Mouse (Mus musculus) lung, postnatal 0 days (tissue): ENCODE measurements at regions not wholly inside any gene's neighbourhood (a gene's known extent, or its start where the extent isn't known, plus 50 kb on each side); places are given as distances from the start of the nearest gene placed in this dataset.

Experiments
- ATAC-seq: fragments of 200-750 bp; cut with Nextera tagmentation; 2 replicates; pipeline ENCODE4 v1.8.0; 2017; ENCODE audit warnings: moderate library complexity
- DNase-seq: peaks from one replicate; pipeline ENCODE4 v3.0.0-alpha.2; 2016; ENCODE audit warnings: low spot score
- H3K27ac ChIP-seq: fragments of 300-500 bp; sonication (generic); 2 replicates; pipeline ENCODE4 v1.5.1; 2014; ENCODE audit warnings: antibody characterized with exemption, mild to moderate bottlenecking, low read length, mixed read lengths
- H3K27me3 ChIP-seq: fragments of 300-500 bp; sonication (generic); replicated peaks from 2 replicates; pipeline ENCODE4 v1.6.1; 2014; ENCODE audit warnings: low read length, mixed read lengths; ENCODE audit not compliant: insufficient read depth
- H3K36me3 ChIP-seq: fragments of 300-500 bp; sonication (generic); 2 replicates; pipeline ENCODE4 v1.6.1; 2014; ENCODE audit warnings: low read length, mixed read lengths; ENCODE audit not compliant: insufficient read depth
- H3K4me1 ChIP-seq: fragments of 300-500 bp; sonication (generic); 2 replicates; pipeline ENCODE4 v1.6.1; 2014; ENCODE audit warnings: antibody characterized with exemption, low read depth, low read length, mixed read lengths; ENCODE audit not compliant: insufficient read depth
- H3K4me2 ChIP-seq: fragments of 300-500 bp; sonication (generic); replicated peaks from 2 replicates; pipeline ENCODE4 v1.6.1; 2014; ENCODE audit warnings: low read depth, mild to moderate bottlenecking, low read length, moderate library complexity, mixed read lengths
- H3K4me3 ChIP-seq: fragments of 300-500 bp; sonication (generic); 2 replicates; pipeline ENCODE4 v1.5.1; 2014; ENCODE audit warnings: low read depth, low read length
- H3K9ac ChIP-seq: fragments of 300-500 bp; sonication (generic); replicated peaks from 2 replicates; pipeline ENCODE4 v1.6.1; 2014; ENCODE audit warnings: low read depth, mild to moderate bottlenecking
- H3K9me3 ChIP-seq: fragments of 300-500 bp; sonication (generic); 2 replicates; pipeline ENCODE4 v1.6.1; 2016; ENCODE audit warnings: low read length, mixed read lengths
- CTCF ChIP-seq: IDR thresholded peaks from 2 replicates; pipeline ENCODE4 v1.5.1; 2016; ENCODE audit warnings: antibody characterized with exemption, mild to moderate bottlenecking
- EP300 ChIP-seq: IDR thresholded peaks from 2 replicates; pipeline ENCODE4 v1.6.1; 2016; ENCODE audit warnings: antibody characterized with exemption, mild to moderate bottlenecking, control low read depth
- WGBS: fragments of 180-500 bp; shearing (Covaris S2); extraction: QIAGEN DNeasy Blood & Tissue Kit; methylation state at CpG from one replicate; pipeline ENCODE4 v1.1.7; 2014; 5-methylcytosine and 5-hydroxymethylcytosine counted together

DNA sequence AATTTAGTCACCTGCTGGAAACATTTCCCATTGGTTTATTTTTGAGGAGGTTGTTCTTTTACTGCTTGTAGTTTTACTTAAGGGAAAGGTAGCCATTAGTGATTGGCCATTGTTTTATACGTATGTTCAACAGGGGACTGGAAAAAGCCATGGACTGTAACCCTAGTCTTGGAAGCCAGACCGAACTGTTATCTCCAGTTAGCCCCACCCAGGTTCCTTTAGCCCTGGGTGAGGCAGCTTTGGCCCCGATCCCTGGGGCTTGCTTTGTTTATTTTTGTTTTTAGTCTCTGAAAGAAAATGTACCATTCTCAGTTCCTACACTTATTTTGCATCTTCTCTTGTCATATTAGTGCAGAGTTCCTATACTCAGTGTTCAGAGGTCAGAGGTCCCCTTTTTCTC, 148.3 kb upstream of the Map3k1 start:
- no peak for TF ChIP-seq EP300
- no peak for TF ChIP-seq CTCF
- Histone ChIP-seq H3K4me2 (no peak overlapping the region), H3K4me3 (no peak overlapping the region), H3K9ac (no peak overlapping the region), H3K27me3 (no peaks in the 10 kb centered on the region), H3K9me3 (no peaks in the 10 kb centered on the region), H3K36me3 (no peaks in the 10 kb centered on the region), H3K4me1 (0 out of 2 replicates have a peak, but pooled peaks cover 2% of the 10 kb centered on the region), H3K27ac (no peak overlapping the region)
- 24% methylated on average over 3 of the region's 3 CpGs for WGBS
- ATAC-seq, result no peak
- no peak for DNase-seq

DNA sequence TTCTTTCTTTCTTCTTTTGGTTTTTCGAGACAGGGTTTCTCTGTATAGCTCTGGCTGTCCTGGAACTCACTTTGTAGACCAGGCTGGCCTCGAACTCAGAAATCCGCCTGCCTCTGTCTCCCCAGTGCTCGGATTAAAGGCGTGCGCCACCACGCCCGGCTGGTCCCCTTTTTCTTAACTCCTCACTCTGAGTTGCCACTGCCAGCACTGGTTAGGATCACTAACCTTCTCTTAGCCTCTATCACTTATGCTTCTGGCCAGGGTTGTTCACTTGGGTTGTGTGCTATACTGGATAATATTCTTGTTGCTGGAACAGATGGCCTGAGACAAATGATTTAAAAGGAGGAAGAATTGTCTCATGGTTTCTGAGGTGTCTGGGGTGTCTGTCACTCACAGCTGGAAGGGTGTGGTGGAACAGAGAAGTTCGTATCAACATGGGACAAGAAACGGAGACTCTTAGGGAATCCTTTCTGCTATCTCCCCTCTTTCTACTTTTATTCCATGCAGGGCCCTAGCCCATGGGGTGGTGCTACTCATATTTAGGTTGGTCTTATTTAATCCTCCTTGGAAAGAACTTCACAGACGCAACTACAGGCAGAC, 149.0 kb upstream of the Map3k1 start:
- DNase-seq (no peak), ATAC-seq (no peak)
- no peaks in the 10 kb centered on the region for H3K9me3 ChIP-seq
- TF ChIP-seq CTCF (no peak), EP300 (no peak)
- 0 out of 2 replicates have a peak, but pooled peaks cover 2% of the 10 kb centered on the region for H3K4me1 ChIP-seq
- WGBS, result 88% methylated on average over 11 of the region's 11 CpGs
- H3K9ac ChIP-seq, result no peak overlapping the region
- H3K4me2 ChIP-seq, result no peak overlapping the region
- H3K4me3 ChIP-seq, result no peak overlapping the region
- H3K27ac ChIP-seq, result no peak overlapping the region
- no peaks in the 10 kb centered on the region for H3K27me3 ChIP-seq
- no peaks in the 10 kb centered on the region for H3K36me3 ChIP-seq

DNA sequence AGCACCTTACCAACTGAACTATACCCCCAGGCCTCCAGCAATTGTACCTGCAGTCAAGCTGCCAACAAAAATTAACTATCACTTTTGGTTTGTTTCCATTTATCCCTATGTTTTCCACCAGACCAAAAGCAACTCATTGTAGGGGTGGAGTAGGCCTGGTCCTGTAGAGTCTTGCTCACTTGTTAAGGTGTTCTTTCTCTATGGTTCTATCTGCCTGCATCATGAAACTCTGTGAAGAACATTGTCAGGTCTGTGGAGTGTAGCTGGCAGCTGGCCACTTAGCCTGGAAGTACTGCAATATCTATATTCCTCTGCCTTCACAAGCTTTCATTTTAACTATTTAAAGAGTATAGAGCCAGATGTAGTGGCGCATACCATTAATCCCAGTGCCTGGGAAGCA, 149.6 kb upstream of the Map3k1 start:
- WGBS, result 97% methylated on average over 1 of the region's 1 CpGs
- TF ChIP-seq EP300, result no peak
- Histone ChIP-seq H3K4me1 (0 out of 2 replicates have a peak, but pooled peaks cover 2% of the 10 kb centered on the region), H3K4me3 (no peak overlapping the region), H3K4me2 (no peak overlapping the region), H3K27me3 (no peaks in the 10 kb centered on the region), H3K27ac (no peak overlapping the region), H3K9ac (no peak overlapping the region), H3K9me3 (no peaks in the 10 kb centered on the region), H3K36me3 (no peaks in the 10 kb centered on the region)
- no peak for DNase-seq
- no peak for ATAC-seq

DNA sequence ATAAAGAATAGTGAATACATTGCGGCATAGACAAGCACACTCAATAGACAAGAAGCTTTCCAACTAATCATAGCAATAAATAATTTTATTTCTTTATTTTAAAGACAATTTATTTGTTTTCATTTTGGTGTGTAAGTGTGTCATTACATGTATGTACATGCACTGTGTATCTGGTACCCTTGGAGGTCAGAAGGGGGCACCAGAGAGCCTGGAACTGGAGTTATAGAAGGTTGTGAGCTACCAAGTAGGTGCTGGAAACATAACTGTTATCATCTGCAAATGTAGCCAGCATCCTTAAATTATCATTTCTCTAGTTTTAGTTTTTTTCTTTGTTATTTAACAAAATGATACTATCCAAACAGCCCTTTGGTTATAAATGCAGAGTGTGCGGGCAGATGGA, 151.2 kb upstream of the Map3k1 start:
- no peaks in the 10 kb centered on the region for H3K27me3 ChIP-seq
- TF ChIP-seq EP300 (no peak), CTCF (no peak)
- no peaks in the 10 kb centered on the region for H3K9me3 ChIP-seq
- H3K36me3 ChIP-seq, result no peaks in the 10 kb centered on the region
- ATAC-seq, result no peak
- DNase-seq, result no peak
- no peak overlapping the region for H3K27ac ChIP-seq
- 99% methylated on average over 2 of the region's 2 CpGs for WGBS
- no peak overlapping the region for H3K4me3 ChIP-seq
- H3K9ac ChIP-seq, result no peak overlapping the region
- no peak overlapping the region for H3K4me2 ChIP-seq
- 0 out of 2 replicates have a peak, but pooled peaks cover 2% of the 10 kb centered on the region for H3K4me1 ChIP-seq

DNA sequence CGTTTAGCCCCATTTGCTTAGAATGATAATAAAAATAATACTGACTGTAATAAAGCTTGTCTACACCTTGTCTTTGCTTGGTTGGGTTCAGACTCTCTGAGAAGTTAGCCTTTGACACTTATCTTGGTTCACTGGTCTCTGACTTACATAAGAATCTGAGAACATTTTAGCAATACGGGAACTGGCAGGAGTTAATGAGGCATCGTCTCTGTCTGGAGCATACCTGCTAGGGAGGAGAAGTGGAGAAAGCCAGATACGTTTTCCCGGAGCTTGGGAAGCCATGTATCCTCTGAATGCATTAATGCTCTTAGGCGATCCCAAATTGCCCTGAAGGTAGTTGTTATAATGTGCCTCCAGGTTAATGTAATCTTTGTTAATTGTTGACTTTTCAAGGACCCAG, 152.6 kb upstream of the Map3k1 start:
- H3K4me3 ChIP-seq, result no peak overlapping the region
- H3K4me2 ChIP-seq, result no peak overlapping the region
- DNase-seq (no peak), ATAC-seq (no peak)
- no peak for TF ChIP-seq EP300
- no peak for TF ChIP-seq CTCF
- no peak overlapping the region for H3K27ac ChIP-seq
- H3K4me1 ChIP-seq, result 0 out of 2 replicates have a peak, but pooled peaks cover 2% of the 10 kb centered on the region
- no peaks in the 10 kb centered on the region for H3K27me3 ChIP-seq
- no peak overlapping the region for H3K9ac ChIP-seq
- no peaks in the 10 kb centered on the region for H3K9me3 ChIP-seq
- 69% methylated on average over 6 of the region's 6 CpGs for WGBS
- H3K36me3 ChIP-seq, result no peaks in the 10 kb centered on the region

DNA sequence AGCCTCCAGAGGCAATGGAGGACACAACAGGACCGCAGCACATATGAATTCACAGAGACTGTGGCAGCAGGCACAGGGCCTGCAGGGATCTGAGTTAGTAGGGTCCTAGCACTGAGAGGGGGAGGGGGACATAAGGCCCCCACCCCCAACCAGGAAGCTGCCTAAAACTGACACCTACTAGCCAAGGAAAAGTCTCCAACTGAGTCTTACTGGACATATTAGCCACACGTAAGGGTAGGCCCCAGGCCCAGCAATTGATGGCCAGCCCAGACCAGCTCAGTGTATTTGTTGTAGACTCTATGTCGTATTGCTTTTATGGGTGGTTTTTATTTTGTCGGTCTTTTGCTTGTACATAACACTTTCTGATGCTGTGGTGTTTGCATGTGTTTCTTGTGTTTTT, 153.4 kb upstream of the Map3k1 start:
- H3K4me2 ChIP-seq, result no peak overlapping the region
- TF ChIP-seq EP300 (no peak), CTCF (no peak)
- no peaks in the 10 kb centered on the region for H3K9me3 ChIP-seq
- H3K36me3 ChIP-seq, result no peaks in the 10 kb centered on the region
- DNase-seq, result no peak
- WGBS, result 94% methylated on average over 4 of the region's 4 CpGs
- no peak for ATAC-seq
- no peak overlapping the region for H3K9ac ChIP-seq
- H3K27me3 ChIP-seq, result no peaks in the 10 kb centered on the region
- peaks cover 1% of the 10 kb centered on the region; the same call in 1 of the 2 replicates for H3K4me1 ChIP-seq
- no peak overlapping the region for H3K4me3 ChIP-seq
- no peak overlapping the region for H3K27ac ChIP-seq

DNA sequence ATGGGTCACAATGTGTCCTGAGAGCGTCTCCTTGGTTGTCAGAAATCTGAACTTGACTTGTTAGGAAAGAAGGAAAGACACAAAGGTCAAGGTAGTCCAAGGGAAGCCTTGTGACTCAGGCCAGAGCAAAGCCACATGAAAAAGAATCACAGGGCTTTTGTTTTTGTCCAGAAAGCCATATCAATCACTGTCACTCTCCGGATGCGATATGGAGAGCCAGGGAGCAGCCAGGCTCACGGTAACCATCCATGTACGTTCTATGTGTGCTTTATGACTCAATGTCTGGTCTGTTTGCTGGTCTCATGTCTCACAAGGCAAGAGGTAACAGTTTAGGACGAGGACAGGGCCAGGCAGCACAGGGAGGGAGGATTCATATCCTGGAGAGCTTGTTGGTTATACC, 157.3 kb upstream of the Map3k1 start:
- no peak overlapping the region for H3K9ac ChIP-seq
- no peak for ATAC-seq
- no peaks in the 10 kb centered on the region for H3K36me3 ChIP-seq
- H3K27me3 ChIP-seq, result no peaks in the 10 kb centered on the region
- no peak overlapping the region for H3K27ac ChIP-seq
- H3K4me3 ChIP-seq, result no peak overlapping the region
- H3K9me3 ChIP-seq, result no peaks in the 10 kb centered on the region
- TF ChIP-seq EP300 (no peak), CTCF (no peak)
- WGBS, result 28% methylated on average over 6 of the region's 6 CpGs
- no peak for DNase-seq
- no peak overlapping the region for H3K4me2 ChIP-seq
- H3K4me1 ChIP-seq, result peaks cover 3% of the 10 kb centered on the region; the same call in 1 of the 2 replicates
